Mouse (Mus musculus) liver, embryonic 14 days (tissue): ENCODE results near the gene Lypla2. TPM values are rescaled to one million over a fixed set of nuclear protein-coding genes. Genes with fewer than 3 reads are reported as not detected.

Experiments
- polyA plus RNA-seq: library from polyadenylated mRNA; depleted of rRNA; stranded (reverse); fragments of >200 nt; gene quantifications from 2 replicates; pipeline ENCODE4 v1.2.3, GENCODE M21; 2012; rRNA removed

Lypla2 gene
- polyA plus RNA-seq: 24.8 and 26.6 TPM in 2 replicates

DNA sequence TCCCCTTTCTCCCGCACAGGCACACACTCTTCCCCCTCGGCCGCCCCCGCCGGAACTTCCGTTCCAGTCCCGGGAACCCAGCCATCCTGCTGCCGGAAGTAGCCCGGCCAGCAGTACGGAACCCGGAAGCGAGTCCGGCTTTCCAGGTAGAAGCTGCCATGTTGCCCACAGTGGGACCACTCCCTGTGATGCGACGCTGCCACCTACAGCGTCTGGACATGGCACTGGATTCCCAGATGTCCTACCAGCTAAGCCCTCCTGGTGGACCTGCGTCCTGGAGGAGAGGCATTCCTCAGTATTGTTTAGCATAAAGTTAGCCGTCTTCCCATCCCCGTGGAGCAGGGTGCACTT, at the start of gene Lypla2:
Lypla2 (minus strand) TSS at position 71 of the 351 bp plus-strand sequence.

GRCm38 (mm10) chr4:136021549-136022047, 49.2 kb upstream of the Lypla2 start, which contains the start of gene Eloa:
Gene Eloa, minus strand, starts transcription at chr4:136021763.

DNA sequence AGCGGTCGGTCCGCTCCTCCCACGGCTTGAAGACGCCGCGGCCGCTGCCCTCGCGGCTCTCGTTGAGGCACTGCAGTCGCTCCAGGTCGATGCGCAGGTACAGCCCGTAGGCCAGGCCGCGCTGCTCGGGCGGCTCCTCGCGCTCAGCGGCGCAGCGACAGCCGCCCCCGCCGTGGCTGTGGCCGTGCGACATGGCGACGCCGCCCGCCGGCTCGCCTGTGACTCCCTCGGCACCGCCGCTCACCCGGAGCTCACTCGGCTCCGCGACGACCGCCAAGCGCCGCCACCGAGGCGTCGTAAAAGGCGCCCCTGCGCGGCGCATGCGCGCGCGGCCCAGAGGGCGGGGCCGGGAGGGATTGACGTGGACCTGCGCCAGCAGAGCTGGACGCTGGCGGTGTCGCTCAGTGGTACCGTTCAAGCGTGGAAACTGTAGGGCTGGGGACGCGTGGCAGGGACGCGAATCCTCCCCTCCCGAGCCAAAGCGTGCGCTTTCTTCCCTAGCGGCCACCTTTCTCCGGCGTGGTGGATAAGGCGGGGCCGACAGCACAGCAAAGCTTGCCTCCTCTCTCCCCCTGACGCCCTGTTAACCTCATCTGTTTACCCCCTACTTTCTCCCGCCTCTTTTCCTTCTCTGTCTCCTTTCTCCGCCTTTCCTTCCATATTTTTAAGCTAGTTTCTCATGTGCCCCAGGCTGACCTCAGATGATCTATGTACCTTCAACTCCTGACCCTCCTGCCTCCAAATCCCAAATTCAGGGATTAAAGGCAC, 14.7 kb upstream of the Lypla2 start, which contains the start of gene Pithd1:
Pithd1 (minus strand) TSS at position 322 of the 768 bp plus-strand sequence.

DNA sequence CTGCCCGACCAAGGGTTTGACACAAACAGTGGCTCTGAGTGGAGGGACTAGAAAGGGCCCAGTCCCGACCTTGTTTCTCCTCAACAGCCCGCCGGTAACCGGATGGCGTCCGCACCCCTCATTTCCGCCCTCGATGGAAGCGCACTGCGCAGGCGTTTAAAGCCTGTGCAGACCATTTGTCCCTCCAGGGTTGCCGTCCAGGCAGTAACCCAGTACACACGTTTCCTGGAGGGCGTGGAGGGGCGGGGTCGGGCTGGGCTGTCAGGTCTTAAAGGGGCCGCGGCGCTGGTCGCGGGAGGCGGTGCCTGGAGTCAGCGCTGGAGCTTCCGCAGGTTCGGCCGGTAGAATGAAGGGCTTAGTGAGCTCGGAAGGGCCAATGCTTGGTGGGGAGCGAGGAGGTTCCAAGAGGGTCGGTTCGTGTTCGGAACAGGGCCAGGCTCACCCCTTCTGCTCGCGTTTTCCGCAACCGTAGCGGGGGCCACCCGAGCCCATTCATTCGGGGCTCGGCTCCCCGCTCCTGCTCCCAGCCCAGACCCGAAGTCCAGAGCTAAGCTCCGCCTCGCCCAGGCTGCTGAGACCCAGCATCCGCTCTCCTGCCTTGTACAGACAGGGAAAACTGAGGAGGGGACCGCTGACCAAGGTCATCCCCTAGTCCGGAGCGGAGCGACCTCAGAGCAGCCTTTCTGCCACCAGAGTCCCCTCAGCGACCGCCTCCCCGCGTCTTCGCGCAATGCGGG, 8.8 kb downstream of the Lypla2 start, which contains the start of gene Gale:
Gale (plus strand) TSS at position 271 of the 737 bp plus-strand sequence.

GRCm38 (mm10) chr4:135946278-135946658, 26.2 kb downstream of the Lypla2 start, which contains the start of gene Hmgcl:
Gene Hmgcl, plus strand, starts transcription at chr4:135946448.

GRCm38 (mm10) chr4:135920304-135921241, 51.9 kb downstream of the Lypla2 start, which contains the start of gene Fuca1:
Gene Fuca1, plus strand, starts transcription at chr4:135920735.

Other genes with a start within 250 kb of the Lypla2 start
- 1.0 and 1.1 TPM in 2 replicates for gene Il22ra1, start 244.5 kb downstream of the Lypla2 start, polyA plus RNA-seq
- gene Myom3, start 212.9 kb downstream of the Lypla2 start, polyA plus RNA-seq: 0.07 and 0.33 TPM in 2 replicates
- gene Srsf10, start 116.9 kb downstream of the Lypla2 start, polyA plus RNA-seq: 50.1 and 59.1 TPM in 2 replicates
- 47.9 and 52.3 TPM in 2 replicates for gene Pnrc2, start 98.8 kb downstream of the Lypla2 start, polyA plus RNA-seq
- gene Cnr2, start 77.2 kb downstream of the Lypla2 start, polyA plus RNA-seq: 1.8 and 2.1 TPM in 2 replicates
- gene Fuca1, start 51.9 kb downstream of the Lypla2 start, polyA plus RNA-seq: 11.9 and 12.6 TPM in 2 replicates
- gene Hmgcl, start 26.2 kb downstream of the Lypla2 start, polyA plus RNA-seq: 44.8 and 46.2 TPM in 2 replicates
- 19.5 and 25.1 TPM in 2 replicates for gene Gale, start 8.9 kb downstream of the Lypla2 start, polyA plus RNA-seq
- 44.7 and 54.4 TPM in 2 replicates for gene Pithd1, start 14.6 kb upstream of the Lypla2 start, polyA plus RNA-seq
- 15.9 and 18.6 TPM in 2 replicates for gene Eloa, start 49.1 kb upstream of the Lypla2 start, polyA plus RNA-seq
- 859 and 885 TPM in 2 replicates for gene Rpl11, start 80.8 kb upstream of the Lypla2 start, polyA plus RNA-seq
- 18.2 and 22.3 TPM in 2 replicates for gene Id3, start 170.9 kb upstream of the Lypla2 start, polyA plus RNA-seq
- gene E2f2, start 199.8 kb upstream of the Lypla2 start, polyA plus RNA-seq: 35.3 and 43.7 TPM in 2 replicates
- gene Asap3, start 233.7 kb upstream of the Lypla2 start, polyA plus RNA-seq: 1.2 and 1.3 TPM in 2 replicates